Mouse (Mus musculus) heart, adult 9 months (tissue): ENCODE measurements around the gene Mustn1.

Experiments used
- DNase-seq, 2 experiments: peaks; one replicate each; pipeline ENCODE4 v3.0.0; 2022; ENCODE audit warnings: low spot score in 2 of 2

Gene Mustn1

GRCm38 (mm10) chr14:30879794-30880193, 794 bp downstream of the Mustn1 start:
- no peak for DNase-seq

GRCm38 (mm10) chr14:30880251-30880650, 1.3 kb downstream of the Mustn1 start:
- DNase-seq: no peak

GRCm38 (mm10) chr14:30880811-30881717, 2.1 kb downstream of the Mustn1 start:
- peak in 1 of 2 experiments; percentile 67 for DNase-seq

- no peak for DNase-seq
Measured at GRCm38 (mm10) chr14:30881718-30882108, 2.7 kb downstream of the Mustn1 start.

GRCm38 (mm10) chr14:30885298-30885697, 6.3 kb downstream of the Mustn1 start:
- DNase-seq: no peak

GRCm38 (mm10) chr14:30886204-30886603, 7.2 kb downstream of the Mustn1 start, which contains the start of gene Itih4:
TSS of gene Itih4 (plus strand) at chr14:30886476.
- DNase-seq: no peak

- peak; percentile 64 to 67 for DNase-seq
Measured at GRCm38 (mm10) chr14:30888271-30888732, 9.3 kb downstream of the Mustn1 start.

GRCm38 (mm10) chr14:30899972-30900371, 21.0 kb downstream of the Mustn1 start:
- no peak for DNase-seq

GRCm38 (mm10) chr14:30902628-30903027, 23.6 kb downstream of the Mustn1 start:
- no peak for DNase-seq

- DNase-seq: no peak
Measured at GRCm38 (mm10) chr14:30903036-30903435, 24.0 kb downstream of the Mustn1 start.

GRCm38 (mm10) chr14:30904307-30904706, 25.3 kb downstream of the Mustn1 start:
- DNase-seq: no peak

- no peak for DNase-seq
Measured at GRCm38 (mm10) chr14:30906001-30906400, 27.0 kb downstream of the Mustn1 start.

GRCm38 (mm10) chr14:30907814-30908265, 28.8 kb downstream of the Mustn1 start:
- no peak for DNase-seq

GRCm38 (mm10) chr14:30911141-30911540, 32.1 kb downstream of the Mustn1 start:
- DNase-seq: no peak

GRCm38 (mm10) chr14:30912641-30913040, 33.6 kb downstream of the Mustn1 start:
- no peak for DNase-seq

GRCm38 (mm10) chr14:30913404-30913803, 34.4 kb downstream of the Mustn1 start:
- no peak for DNase-seq

- no peak for DNase-seq
Measured at GRCm38 (mm10) chr14:30916516-30916915, 37.5 kb downstream of the Mustn1 start.

GRCm38 (mm10) chr14:30922053-30922670, 43.2 kb downstream of the Mustn1 start:
- no peak for DNase-seq

GRCm38 (mm10) chr14:30923375-30924105, 44.5 kb downstream of the Mustn1 start, which contains the start of gene Itih3:
TSS of gene Itih3 (minus strand) at chr14:30923760.
- peak in 1 of 2 experiments; percentile 16 for DNase-seq

GRCm38 (mm10) chr14:30925492-30925891, 46.5 kb downstream of the Mustn1 start:
- DNase-seq: no peak

- no peak for DNase-seq
Measured at GRCm38 (mm10) chr14:30930386-30930785, 51.4 kb downstream of the Mustn1 start.
